Mouse (Mus musculus) splenic B cell, adult 2 months (primary cell): ENCODE results near the gene Fgd2.
A peak's percentile ranks its signal among the peaks of the same experiment; 100 is the strongest.

Experiments used
- DNase-seq: peaks from one replicate; pipeline ENCODE4 v3.0.0-alpha.2; 2011; ENCODE audit warnings: low read depth, low spot score
- H3K27me3 ChIP-seq: 2 replicates; pipeline ENCODE4 v1.6.1; 2012; ENCODE audit warnings: mild to moderate bottlenecking, low read length, moderate library complexity, mixed read lengths; ENCODE audit not compliant: control insufficient read depth, poor library complexity, insufficient read depth, severe bottlenecking
- H3K36me3 ChIP-seq: 2 replicates; pipeline ENCODE4 v1.6.1; 2012; ENCODE audit warnings: mild to moderate bottlenecking, low read length, moderate library complexity, mixed read lengths; ENCODE audit not compliant: control insufficient read depth, poor library complexity, insufficient read depth, severe bottlenecking

The Fgd2 gene

DNA sequence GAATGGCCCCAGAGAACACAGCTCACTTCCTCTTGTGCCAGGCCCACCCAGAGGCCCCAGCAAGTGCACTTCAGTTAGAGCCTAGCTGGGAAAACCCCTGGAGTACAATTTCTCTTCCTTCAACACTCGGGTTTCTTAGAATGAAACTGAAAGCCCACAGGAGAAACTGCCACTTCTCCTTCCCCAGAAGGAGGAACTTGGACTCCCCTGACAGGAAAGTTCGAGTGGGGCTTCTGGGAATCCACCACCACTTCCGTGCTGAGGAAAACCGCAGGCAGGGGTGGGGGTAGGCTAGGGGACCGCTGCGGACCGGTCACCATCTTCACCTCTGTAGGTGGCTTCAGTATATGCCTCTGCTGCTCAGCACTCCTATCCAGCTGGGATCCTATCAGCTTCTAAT, 34.7 kb downstream of the Fgd2 start:
- H3K27me3 ChIP-seq, result no peaks in the 10 kb centered on the region
- DNase-seq, result peak; percentile 91
- H3K36me3 ChIP-seq, result no peaks in the 10 kb centered on the region

DNA sequence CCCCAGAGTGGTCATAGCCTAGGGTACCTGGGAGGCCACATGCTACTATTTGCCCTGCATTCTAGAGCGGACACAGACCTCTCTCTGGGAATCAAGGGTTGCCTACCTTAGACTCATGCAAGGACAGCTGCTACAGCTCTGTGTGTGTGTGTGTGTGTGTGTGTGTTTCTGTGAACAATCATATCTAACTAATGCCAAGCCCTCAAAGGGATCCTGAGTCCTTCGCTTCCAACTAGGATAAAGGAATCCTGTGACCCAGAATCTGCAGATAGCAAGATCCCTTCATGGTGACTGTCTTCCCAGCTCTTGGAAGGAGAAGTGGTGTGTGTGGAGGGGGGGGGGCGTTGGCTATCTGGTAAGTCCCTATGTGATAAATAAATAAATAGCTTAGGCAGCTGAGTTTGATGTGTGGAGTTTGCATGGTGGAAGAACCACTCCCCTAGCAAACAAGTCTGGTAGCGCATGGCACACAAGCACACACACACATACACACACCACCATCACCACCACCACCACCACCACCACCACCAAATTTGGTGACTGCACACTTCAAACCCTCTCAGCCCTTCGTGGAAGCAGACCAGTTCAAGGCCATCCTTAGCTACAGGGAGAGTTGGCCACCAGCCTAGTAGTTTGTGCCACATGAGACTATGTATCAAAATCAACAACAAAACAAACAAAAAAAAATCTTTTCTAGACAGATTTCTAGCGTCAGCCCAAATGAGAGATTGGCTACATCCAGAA, 35.5 kb downstream of the Fgd2 start:
- DNase-seq, result peak; percentile 37
- Histone ChIP-seq H3K27me3 (no peaks in the 10 kb centered on the region), H3K36me3 (no peaks in the 10 kb centered on the region)

- Histone ChIP-seq H3K27me3 (no peaks in the 10 kb centered on the region), H3K36me3 (no peaks in the 10 kb centered on the region)
- peak; percentile 91 for DNase-seq
These were observed 36.1 kb downstream of the Fgd2 start for GRCm38 (mm10) chr17:29396821-29397242.

GRCm38 (mm10) chr17:29397480-29398433, 37.0 kb downstream of the Fgd2 start:
- Histone ChIP-seq H3K27me3 (no peaks in the 10 kb centered on the region), H3K36me3 (no peaks in the 10 kb centered on the region)
- DNase-seq, result peak; percentile 47

DNA sequence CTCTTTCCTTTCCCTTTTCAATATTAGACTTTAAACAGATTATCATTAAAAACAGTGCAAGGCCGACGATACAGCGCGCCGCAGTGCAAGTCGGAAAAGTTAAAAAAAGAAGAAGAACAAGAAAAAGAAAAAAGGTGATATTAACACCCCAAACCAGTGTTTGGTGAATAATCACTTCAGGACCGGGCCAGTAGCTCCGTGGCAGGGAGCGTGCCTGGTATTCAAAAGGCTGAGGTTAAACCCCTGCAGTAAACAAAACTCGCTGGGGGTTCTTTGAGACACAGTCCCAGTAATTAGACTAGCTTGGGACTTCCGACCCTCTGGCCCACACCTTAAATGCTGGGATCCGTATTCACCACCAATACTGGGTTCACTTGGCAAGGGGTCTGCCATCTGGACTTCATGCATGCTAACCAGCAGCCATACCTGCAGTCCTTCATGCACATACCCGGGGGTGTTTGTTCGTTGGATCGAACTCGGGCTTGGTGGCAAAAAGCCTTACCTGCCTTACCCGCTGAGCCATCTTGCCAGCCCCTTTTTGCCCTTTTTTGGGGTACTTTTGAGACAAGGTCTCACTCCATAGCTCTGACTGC, 37.8 kb downstream of the Fgd2 start:
- Histone ChIP-seq H3K36me3 (no peaks in the 10 kb centered on the region), H3K27me3 (no peaks in the 10 kb centered on the region)
- no peak for DNase-seq

DNA sequence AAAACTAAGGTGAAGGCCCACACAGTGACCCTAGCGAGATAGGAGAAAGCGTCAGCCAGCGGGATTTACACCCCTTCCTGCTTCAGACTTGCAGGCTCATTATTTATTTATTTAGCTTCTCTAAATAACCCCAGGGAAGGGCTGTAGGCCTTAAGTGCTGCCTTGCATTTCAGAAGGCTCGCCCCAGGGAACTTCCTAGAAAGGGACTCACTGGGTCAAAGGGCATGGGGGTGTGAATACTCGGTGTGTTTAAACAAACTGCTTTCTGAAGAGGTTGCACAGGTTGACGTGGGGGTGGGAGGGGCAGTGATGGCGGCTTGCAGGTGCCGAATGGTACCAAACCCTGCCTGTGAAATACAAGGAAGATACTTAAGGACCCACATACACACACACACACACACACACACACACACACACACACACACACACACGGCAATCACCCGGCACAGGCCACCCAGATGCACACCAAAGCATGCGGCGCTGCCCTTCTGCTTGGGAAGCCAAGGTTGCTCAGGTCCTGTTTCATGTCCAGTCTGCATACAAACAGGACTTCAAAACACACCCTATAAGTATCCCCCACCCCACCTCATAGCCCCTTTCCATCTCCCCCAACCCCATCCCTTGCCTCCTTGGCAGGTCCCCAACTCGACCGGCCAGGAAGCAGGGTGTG, 38.7 kb downstream of the Fgd2 start:
- no peak for DNase-seq
- no peaks in the 10 kb centered on the region for H3K36me3 ChIP-seq
- H3K27me3 ChIP-seq, result no peaks in the 10 kb centered on the region

GRCm38 (mm10) chr17:29400044-29400443, 39.3 kb downstream of the Fgd2 start:
- Histone ChIP-seq H3K36me3 (no peaks in the 10 kb centered on the region), H3K27me3 (no peaks in the 10 kb centered on the region)
- no peak for DNase-seq

- no peaks in the 10 kb centered on the region for H3K27me3 ChIP-seq
- H3K36me3 ChIP-seq, result no peaks in the 10 kb centered on the region
- no peak for DNase-seq
These were observed 41.1 kb downstream of the Fgd2 start for GRCm38 (mm10) chr17:29401741-29402268.

GRCm38 (mm10) chr17:29403179-29403578, 42.5 kb downstream of the Fgd2 start:
- Histone ChIP-seq H3K36me3 (no peaks in the 10 kb centered on the region), H3K27me3 (no peaks in the 10 kb centered on the region)
- DNase-seq, result peak; percentile 21

- Histone ChIP-seq H3K27me3 (no peaks in the 10 kb centered on the region), H3K36me3 (no peaks in the 10 kb centered on the region)
- no peak for DNase-seq
These were observed 44.8 kb downstream of the Fgd2 start for GRCm38 (mm10) chr17:29405501-29405900.

GRCm38 (mm10) chr17:29406077-29406476, 45.4 kb downstream of the Fgd2 start:
- no peaks in the 10 kb centered on the region for H3K36me3 ChIP-seq
- no peak for DNase-seq
- H3K27me3 ChIP-seq, result no peaks in the 10 kb centered on the region

DNA sequence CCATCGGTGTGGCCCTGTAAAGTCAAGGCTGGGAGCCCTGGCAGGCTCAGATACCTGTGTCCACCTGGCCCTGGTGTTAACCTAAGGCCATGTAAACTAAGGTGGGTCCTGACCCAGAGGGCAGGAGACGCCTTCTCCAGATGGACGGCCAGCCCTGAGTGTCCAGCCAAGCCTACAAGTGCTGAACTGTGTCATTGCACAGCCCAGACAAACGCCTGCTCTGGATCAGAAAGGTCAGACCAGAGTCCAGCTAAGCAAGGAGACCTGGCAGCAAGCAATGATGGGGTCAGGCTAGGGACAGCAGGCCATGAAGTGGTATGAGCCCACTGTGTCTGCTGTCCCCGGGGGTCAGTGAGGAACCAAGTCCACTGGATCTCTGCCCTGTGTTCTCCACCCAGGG, 46.7 kb downstream of the Fgd2 start:
- Histone ChIP-seq H3K27me3 (no peaks in the 10 kb centered on the region), H3K36me3 (no peaks in the 10 kb centered on the region)
- DNase-seq, result no peak

- Histone ChIP-seq H3K27me3 (no peaks in the 10 kb centered on the region), H3K36me3 (no peaks in the 10 kb centered on the region)
- no peak for DNase-seq
These were observed 47.6 kb downstream of the Fgd2 start for GRCm38 (mm10) chr17:29408364-29408763.

DNA sequence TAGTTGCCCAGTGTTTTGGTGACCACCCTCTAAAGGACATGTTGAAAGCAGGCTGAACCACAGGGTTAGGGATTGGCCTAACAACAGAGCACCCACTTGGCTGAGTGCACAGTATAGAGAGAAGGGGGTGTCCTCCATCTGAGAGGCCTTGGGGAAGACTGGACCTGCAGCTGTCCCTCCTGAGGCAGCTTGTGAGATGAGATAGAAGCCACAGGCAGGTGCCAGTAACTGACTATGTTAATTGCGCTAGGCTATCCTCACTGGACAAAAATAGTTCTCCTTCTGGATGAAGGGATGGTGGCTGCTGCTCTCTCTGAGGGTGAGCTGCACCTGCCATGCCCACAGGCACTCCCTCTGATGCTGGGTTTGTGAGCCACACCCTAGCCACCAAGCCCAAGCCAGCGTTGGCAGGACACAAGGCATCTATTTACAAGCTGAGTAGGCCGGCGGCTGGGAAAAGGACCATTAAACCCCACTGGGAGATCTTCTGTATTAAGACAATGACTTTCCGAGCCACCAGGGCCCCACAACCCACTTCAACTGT, 49.2 kb downstream of the Fgd2 start:
- H3K27me3 ChIP-seq, result no peaks in the 10 kb centered on the region
- no peak for DNase-seq
- H3K36me3 ChIP-seq, result no peaks in the 10 kb centered on the region
